Mouse (Mus musculus): Measurements from ENCODE around the gene Olfr429.
"Not testable (repeated sequence)": the region's sequence is repeated elsewhere in the genome, so short reads cannot be mapped to it uniquely, and the experiment has no call there.

The Olfr429 gene

GRCm38 (mm10) chr1:174084031-174084430 lies at the start of gene Olfr429:
TSS of gene Olfr429 (plus strand) at chr1:174084331.
- DNase-seq (ENCODE audit: low read depth, low spot score), result no peak

GRCm38 (mm10) chr1:174035841-174036240 lies 48.3 kb upstream of the Olfr429 start:
- no peak for DNase-seq (ENCODE audit: low read depth, low spot score)

- peak; percentile 79 for DNase-seq (ENCODE audit: low read depth, low spot score)
These were observed 45.7 kb upstream of the Olfr429 start for GRCm38 (mm10) chr1:174038480-174038879.

GRCm38 (mm10) chr1:174040523-174041177 lies 43.5 kb upstream of the Olfr429 start, which contains the start of gene Olfr433:
TSS of gene Olfr433 (plus strand) at chr1:174040705.
- peak; percentile 95 for DNase-seq (ENCODE audit: low read depth, low spot score)

GRCm38 (mm10) chr1:174042091-174042884 lies 41.8 kb upstream of the Olfr429 start:
- DNase-seq (ENCODE audit: low read depth, low spot score), result not testable (repeated sequence)

GRCm38 (mm10) chr1:174044431-174044830 lies 39.7 kb upstream of the Olfr429 start:
- peak; percentile 82 for DNase-seq (ENCODE audit: low read depth, low spot score)

GRCm38 (mm10) chr1:174048227-174048626 lies 35.9 kb upstream of the Olfr429 start:
- DNase-seq (ENCODE audit: low read depth, low spot score), result not testable (repeated sequence)

GRCm38 (mm10) chr1:174048893-174049292 lies 35.2 kb upstream of the Olfr429 start, which contains the start of gene Olfr432:
TSS of gene Olfr432 (plus strand) at chr1:174049205.
- peak; percentile 77 for DNase-seq (ENCODE audit: low read depth, low spot score)

- not testable (repeated sequence) for DNase-seq (ENCODE audit: low read depth, low spot score)
These were observed 34.8 kb upstream of the Olfr429 start for GRCm38 (mm10) chr1:174049357-174049756.

- no peak for DNase-seq (ENCODE audit: low read depth, low spot score)
These were observed 33.6 kb upstream of the Olfr429 start for GRCm38 (mm10) chr1:174050532-174050931.

GRCm38 (mm10) chr1:174051515-174051914 lies 32.6 kb upstream of the Olfr429 start:
- DNase-seq (ENCODE audit: low read depth, low spot score), result no peak

GRCm38 (mm10) chr1:174051931-174052536 lies 32.1 kb upstream of the Olfr429 start:
- no peak for DNase-seq (ENCODE audit: low read depth, low spot score)

- peak; percentile 92 for DNase-seq (ENCODE audit: low read depth, low spot score)
These were observed 31.1 kb upstream of the Olfr429 start for GRCm38 (mm10) chr1:174052981-174053380.

- no peak for DNase-seq (ENCODE audit: low read depth, low spot score)
These were observed 28.9 kb upstream of the Olfr429 start for GRCm38 (mm10) chr1:174055248-174055647.

GRCm38 (mm10) chr1:174066305-174066704 lies 17.8 kb upstream of the Olfr429 start, which contains the start of gene Olfr430:
TSS of gene Olfr430 (plus strand) at chr1:174066605.
- DNase-seq (ENCODE audit: low read depth, low spot score), result no peak

GRCm38 (mm10) chr1:174096591-174096990 lies 12.5 kb downstream of the Olfr429 start, which contains the start of gene Olfr427:
TSS of gene Olfr427 (plus strand) at chr1:174096891.
- no peak for DNase-seq (ENCODE audit: low read depth, low spot score)

- DNase-seq (ENCODE audit: low read depth, low spot score), result peak; percentile 54
These were observed 19.6 kb downstream of the Olfr429 start for GRCm38 (mm10) chr1:174103735-174104134.

GRCm38 (mm10) chr1:174121062-174121461 lies 36.9 kb downstream of the Olfr429 start, which contains the start of gene Olfr231:
TSS of gene Olfr231 (minus strand) at chr1:174121162.
- no peak for DNase-seq (ENCODE audit: low read depth, low spot score)

- no peak for DNase-seq (ENCODE audit: low read depth, low spot score)
These were observed 47.1 kb downstream of the Olfr429 start, which contains the start of gene Olfr424 for GRCm38 (mm10) chr1:174131217-174131616. TSS of gene Olfr424 (plus strand) at chr1:174131517.

GRCm38 (mm10) chr1:174131999-174132398 lies 47.9 kb downstream of the Olfr429 start:
- no peak for DNase-seq (ENCODE audit: low read depth, low spot score)

Data from 3T3-L1 (cell line).